ENCODE assay signal across 11 mouse cellular contexts in genomic region chr3:50569565-50569964, GRCm38 (mm10).
A peak's percentile ranks its signal among the peaks of the same experiment; 100 is the strongest.
DNase-seq lines count a peak whose midpoint lies in the region; ATAC-seq lines count a peak whose summit lies in the region.
"Had no signal": no experiment of that assay in that cellular context is flagged by ENCODE, and none has a peak within 500 bp of the region (broad histone marks: within the 10 kb centered on the region; RNA-seq: fewer than 3 reads in every experiment).

No protein-coding gene starts in this region.

- no peak for ATAC-seq in heart, embryonic 12.5 days (ENCODE audit: insufficient number of reproducible peaks, low FRiP score)
- ATAC-seq in midbrain, embryonic 11.5 days (ENCODE audit: low FRiP score): no peak
- ATAC-seq in midbrain, embryonic 13.5 days: no peak
- ATAC-seq: CD4-positive, CD25-positive, alpha-beta regulatory T cell, adult 4 months had no signal

- H3K4me3 ChIP-seq in heart, embryonic 12.5 days: no peak overlapping the region
- H3K4me3 ChIP-seq in midbrain, embryonic 11.5 days (ENCODE audit: low read depth, low read length): no peak overlapping the region
- H3K4me3 ChIP-seq in midbrain, embryonic 13.5 days (replicated peaks): no peak overlapping the region
- H3K4me3 ChIP-seq: heart, embryonic 13.5 days; stomach, embryonic 15.5 days had no signal

- 0 out of 2 replicates have a peak overlapping the region, but pooled peaks have one; percentile 11 for H3K27ac ChIP-seq in heart, embryonic 12.5 days (ENCODE audit: poor library complexity, severe bottlenecking)
- no peak overlapping the region for H3K27ac ChIP-seq in midbrain, embryonic 11.5 days (ENCODE audit: low read depth, low read length)
- H3K27ac ChIP-seq in midbrain, embryonic 13.5 days: no peak overlapping the region
- H3K27ac ChIP-seq: heart, embryonic 13.5 days; stomach, embryonic 15.5 days had no signal

- no peaks in the 10 kb centered on the region for H3K36me3 ChIP-seq in heart, embryonic 12.5 days
- H3K36me3 ChIP-seq in midbrain, embryonic 11.5 days (ENCODE audit: control insufficient read depth, insufficient read depth, low read length): no peaks in the 10 kb centered on the region
- no peaks in the 10 kb centered on the region for H3K36me3 ChIP-seq in midbrain, embryonic 13.5 days
- H3K36me3 ChIP-seq: heart, embryonic 13.5 days; stomach, embryonic 15.5 days had no signal

- H3K27me3 ChIP-seq in heart, embryonic 12.5 days (replicated peaks): no peaks in the 10 kb centered on the region
- no peaks in the 10 kb centered on the region for H3K27me3 ChIP-seq in midbrain, embryonic 11.5 days (ENCODE audit: control insufficient read depth, insufficient read depth, low read length)
- H3K27me3 ChIP-seq in midbrain, embryonic 13.5 days: no peaks in the 10 kb centered on the region
- H3K27me3 ChIP-seq: heart, embryonic 13.5 days; stomach, embryonic 15.5 days had no signal

- DNase-seq in heart, adult 9 months (ENCODE audit: low spot score in 2 of 2): no peak
- DNase-seq in midbrain, embryonic 11.5 days (ENCODE audit: low spot score, missing footprints): peak; percentile 57
- DNase-seq in frontal cortex, adult 2 months (ENCODE audit: extremely low spot score in 1 of 2, low spot score in 1 of 2): peak; percentile 14 to 43
- peak; percentile 65 for DNase-seq in right cerebral cortex, postnatal 4 days
- no peak for DNase-seq in thymus, postnatal 14 days
- DNase-seq in cerebellum, adult 8-10 months: no peak

- no peak overlapping the region for H3K4me2 ChIP-seq in heart, embryonic 12.5 days
- H3K4me2 ChIP-seq in midbrain, embryonic 11.5 days: no peak overlapping the region
- no peak overlapping the region for H3K4me2 ChIP-seq in midbrain, embryonic 13.5 days (replicated peaks)
- H3K4me2 ChIP-seq: heart, embryonic 13.5 days; stomach, embryonic 15.5 days had no signal

- no peaks in the 10 kb centered on the region for H3K9me3 ChIP-seq in heart, embryonic 12.5 days (replicated peaks)
- H3K9me3 ChIP-seq in midbrain, embryonic 11.5 days (ENCODE audit: control insufficient read depth, low read length): no peaks in the 10 kb centered on the region
- H3K9me3 ChIP-seq in midbrain, embryonic 13.5 days: no peaks in the 10 kb centered on the region
- H3K9me3 ChIP-seq: stomach, embryonic 15.5 days had no signal

- no peak overlapping the region for H3K9ac ChIP-seq in heart, embryonic 12.5 days
- no peak overlapping the region for H3K9ac ChIP-seq in midbrain, embryonic 11.5 days (ENCODE audit: low read length)
- H3K9ac ChIP-seq in midbrain, embryonic 13.5 days (replicated peaks): no peak overlapping the region
- H3K9ac ChIP-seq: heart, embryonic 13.5 days; stomach, embryonic 15.5 days had no signal

- WGBS in heart, embryonic 12.5 days: 71% methylated on average over 10 of the region's 10 CpGs
- WGBS in midbrain, embryonic 11.5 days: 94% methylated on average over 10 of the region's 10 CpGs
- WGBS in midbrain, embryonic 13.5 days: 95% methylated on average over 10 of the region's 10 CpGs

- 0 out of 2 replicates have a peak, but pooled peaks cover 4% of the 10 kb centered on the region for H3K4me1 ChIP-seq in heart, embryonic 12.5 days (replicated peaks)
- H3K4me1 ChIP-seq in midbrain, embryonic 11.5 days (ENCODE audit: control insufficient read depth, insufficient read depth, low read length): no peaks in the 10 kb centered on the region
- no peaks in the 10 kb centered on the region for H3K4me1 ChIP-seq in midbrain, embryonic 13.5 days (replicated peaks)
- H3K4me1 ChIP-seq: stomach, embryonic 15.5 days had no signal

Comparison
In these comparisons a context has a peak if more than half of its experiments do, and no peak if none do; other contexts are left out.
1. DNase-seq: peak in midbrain, embryonic 11.5 days (single experiment), frontal cortex, adult 2 months (2 of 2) and right cerebral cortex, postnatal 4 days (single experiment); none in heart, adult 9 months (0 of 2), thymus, postnatal 14 days (single experiment) and cerebellum, adult 8-10 months (single experiment).